Mouse (Mus musculus) lung, postnatal 0 days (tissue): ENCODE data around the gene Ttc9. TPM values are rescaled to one million over a fixed set of nuclear protein-coding genes. Genes with fewer than 3 reads are reported as not detected.

Experiments
- ATAC-seq: fragments of 200-750 bp; cut with Nextera tagmentation; 2 replicates; pipeline ENCODE4 v1.8.0; 2017; ENCODE audit warnings: moderate library complexity
- DNase-seq: peaks from one replicate; pipeline ENCODE4 v3.0.0-alpha.2; 2016; ENCODE audit warnings: low spot score
- H3K27ac ChIP-seq: fragments of 300-500 bp; sonication (generic); 2 replicates; pipeline ENCODE4 v1.5.1; 2014; ENCODE audit warnings: antibody characterized with exemption, mild to moderate bottlenecking, low read length, mixed read lengths
- H3K27me3 ChIP-seq: fragments of 300-500 bp; sonication (generic); replicated peaks from 2 replicates; pipeline ENCODE4 v1.6.1; 2014; ENCODE audit warnings: low read length, mixed read lengths; ENCODE audit not compliant: insufficient read depth
- H3K36me3 ChIP-seq: fragments of 300-500 bp; sonication (generic); 2 replicates; pipeline ENCODE4 v1.6.1; 2014; ENCODE audit warnings: low read length, mixed read lengths; ENCODE audit not compliant: insufficient read depth
- H3K4me1 ChIP-seq: fragments of 300-500 bp; sonication (generic); 2 replicates; pipeline ENCODE4 v1.6.1; 2014; ENCODE audit warnings: antibody characterized with exemption, low read depth, low read length, mixed read lengths; ENCODE audit not compliant: insufficient read depth
- H3K4me2 ChIP-seq: fragments of 300-500 bp; sonication (generic); replicated peaks from 2 replicates; pipeline ENCODE4 v1.6.1; 2014; ENCODE audit warnings: low read depth, mild to moderate bottlenecking, low read length, moderate library complexity, mixed read lengths
- H3K4me3 ChIP-seq: fragments of 300-500 bp; sonication (generic); 2 replicates; pipeline ENCODE4 v1.5.1; 2014; ENCODE audit warnings: low read depth, low read length
- H3K9ac ChIP-seq: fragments of 300-500 bp; sonication (generic); replicated peaks from 2 replicates; pipeline ENCODE4 v1.6.1; 2014; ENCODE audit warnings: low read depth, mild to moderate bottlenecking
- H3K9me3 ChIP-seq: fragments of 300-500 bp; sonication (generic); 2 replicates; pipeline ENCODE4 v1.6.1; 2016; ENCODE audit warnings: low read length, mixed read lengths
- CTCF ChIP-seq: IDR thresholded peaks from 2 replicates; pipeline ENCODE4 v1.5.1; 2016; ENCODE audit warnings: antibody characterized with exemption, mild to moderate bottlenecking
- EP300 ChIP-seq: IDR thresholded peaks from 2 replicates; pipeline ENCODE4 v1.6.1; 2016; ENCODE audit warnings: antibody characterized with exemption, mild to moderate bottlenecking, control low read depth
- WGBS: fragments of 180-500 bp; shearing (Covaris S2); extraction: QIAGEN DNeasy Blood & Tissue Kit; methylation state at CpG from one replicate; pipeline ENCODE4 v1.1.7; 2014; 5-methylcytosine and 5-hydroxymethylcytosine counted together
- polyA plus RNA-seq: library from polyadenylated mRNA; unstranded; fragments of >200 nt; fragmentation: Nextera tagmentation; extraction: Ambion mirVana; gene quantifications from 2 replicates; pipeline ENCODE4 v1.2.1, GENCODE M21; 2015

Ttc9 gene
- polyA plus RNA-seq, 1 experiment from 2014 or later = 17.7 TPM

DNA sequence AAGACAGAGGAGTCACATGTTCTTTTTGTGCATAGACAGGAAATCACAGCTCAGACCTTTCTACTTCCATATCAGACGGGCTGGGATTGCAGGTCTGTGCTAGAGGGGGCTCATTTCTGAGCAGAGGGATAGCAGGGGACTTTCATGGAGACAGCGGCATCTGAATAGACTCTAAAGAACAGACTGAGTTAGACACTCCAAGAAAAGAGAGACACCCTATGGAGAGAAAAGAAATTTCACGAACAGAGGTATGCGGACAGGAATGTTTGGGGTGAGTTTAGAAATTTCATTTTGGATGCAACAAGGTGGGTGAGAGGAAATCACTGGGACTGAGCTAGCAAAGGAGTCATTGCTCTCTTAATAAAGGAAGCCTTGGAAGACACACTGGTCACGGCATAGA is 56.8 kb downstream of the Ttc9 start:
- DNase-seq (no peak), ATAC-seq (no peak)
- no peaks in the 10 kb centered on the region for H3K27me3 ChIP-seq
- H3K4me3 ChIP-seq = no peak overlapping the region
- no peaks in the 10 kb centered on the region for H3K36me3 ChIP-seq
- no peak overlapping the region for H3K4me2 ChIP-seq
- no peak overlapping the region; the same call in 1 of the 2 replicates for H3K27ac ChIP-seq
- H3K9me3 ChIP-seq = no peaks in the 10 kb centered on the region
- H3K9ac ChIP-seq = no peak overlapping the region
- TF ChIP-seq CTCF (no peak), EP300 (no peak)
- WGBS = 86% methylated on average over 5 of the region's 5 CpGs
- H3K4me1 ChIP-seq = no peaks in the 10 kb centered on the region

DNA sequence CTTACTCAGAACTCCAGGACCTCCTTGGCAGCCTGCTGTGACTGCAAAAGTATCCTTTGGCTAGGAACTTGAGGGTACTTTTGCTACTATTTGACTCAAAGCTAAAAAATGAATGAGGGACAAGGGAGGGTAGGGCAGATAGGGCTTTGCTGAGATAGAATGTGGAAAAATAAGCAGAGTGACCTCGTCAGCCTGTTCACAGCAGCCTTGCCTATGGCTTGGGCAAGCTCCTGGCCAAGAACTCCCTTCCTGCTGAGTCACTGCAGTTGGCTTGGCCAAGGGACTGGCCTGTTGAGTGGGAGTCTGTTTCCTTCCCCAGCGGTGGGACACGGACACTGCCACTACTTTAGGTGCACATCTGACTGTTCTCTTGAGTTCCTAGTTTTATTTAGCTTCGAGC is 57.5 kb downstream of the Ttc9 start:
- Histone ChIP-seq H3K27ac (peak overlapping the region; percentile 14; the same call in 1 of the 2 replicates), H3K4me3 (no peak overlapping the region), H3K27me3 (no peaks in the 10 kb centered on the region), H3K9ac (no peak overlapping the region), H3K4me2 (no peak overlapping the region), H3K4me1 (no peaks in the 10 kb centered on the region), H3K36me3 (no peaks in the 10 kb centered on the region), H3K9me3 (no peaks in the 10 kb centered on the region)
- TF ChIP-seq EP300 (peak; percentile 55; the same call in 1 of the 2 replicates), CTCF (no peak)
- DNase-seq (peak; percentile 62), ATAC-seq (peak; percentile 66)
- WGBS = 56% methylated on average over 4 of the region's 4 CpGs

DNA sequence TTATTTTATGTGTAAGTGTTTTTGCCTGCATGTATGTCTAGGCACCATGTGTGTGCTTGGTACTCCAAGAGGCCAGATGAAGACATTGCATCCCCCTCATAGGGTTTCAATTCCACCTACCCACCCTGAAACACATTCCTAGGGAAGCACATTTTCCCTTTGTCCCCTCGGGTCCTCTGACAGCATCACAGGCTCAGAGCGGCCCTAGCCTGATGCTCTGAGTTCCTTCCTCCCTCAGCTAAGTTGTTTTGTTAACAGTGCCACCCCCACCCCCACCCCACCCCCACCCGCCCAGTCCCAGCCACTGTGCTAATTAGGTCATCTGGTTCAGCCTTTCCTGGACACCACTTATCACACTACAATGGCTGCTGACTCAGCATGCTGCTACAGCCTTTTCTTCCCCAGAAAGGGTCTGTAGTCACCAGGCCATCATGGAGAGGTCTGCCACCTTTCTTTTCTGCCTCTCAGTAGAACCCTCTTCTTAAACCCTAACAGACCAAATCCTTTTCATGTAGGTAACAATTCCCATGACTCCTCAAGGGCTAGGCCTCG is 58.5 kb downstream of the Ttc9 start:
- ATAC-seq (peak; percentile 17; the same call in 1 of the 2 replicates), DNase-seq (no peak)
- H3K27ac ChIP-seq = no peak overlapping the region
- TF ChIP-seq EP300 (no peak), CTCF (0 out of 2 replicates have a peak, but pooled peaks have one; percentile 5)
- H3K36me3 ChIP-seq = no peaks in the 10 kb centered on the region
- no peaks in the 10 kb centered on the region for H3K4me1 ChIP-seq
- no peaks in the 10 kb centered on the region for H3K27me3 ChIP-seq
- H3K4me2 ChIP-seq = no peak overlapping the region
- no peaks in the 10 kb centered on the region for H3K9me3 ChIP-seq
- H3K9ac ChIP-seq = no peak overlapping the region
- WGBS = 39% methylated on average over 4 of the region's 4 CpGs
- H3K4me3 ChIP-seq = no peak overlapping the region

DNA sequence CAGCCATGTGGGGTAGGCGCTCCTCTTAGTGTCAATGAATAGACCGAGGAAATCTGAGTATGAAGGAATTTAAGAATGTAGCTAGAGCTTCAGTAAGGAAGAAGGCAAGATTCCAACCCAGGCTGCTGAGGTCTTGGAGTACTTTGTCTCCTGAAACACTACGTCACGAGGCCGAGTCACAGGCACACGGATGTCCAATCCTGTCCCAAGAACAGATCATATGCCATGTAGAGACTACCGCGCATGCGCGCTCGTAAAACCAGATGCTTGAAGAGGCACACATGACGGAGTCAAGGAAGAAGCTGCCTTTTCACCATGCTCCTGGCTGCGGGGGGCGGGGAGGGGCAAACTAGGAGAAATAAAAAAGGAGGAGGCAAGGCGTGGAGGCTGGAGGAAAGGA is 59.1 kb downstream of the Ttc9 start:
- H3K9ac ChIP-seq = no peak overlapping the region
- TF ChIP-seq CTCF (no peak), EP300 (no peak)
- WGBS = 94% methylated on average over 15 of the region's 15 CpGs
- ATAC-seq = no peak
- H3K9me3 ChIP-seq = no peaks in the 10 kb centered on the region
- DNase-seq = no peak
- no peaks in the 10 kb centered on the region for H3K27me3 ChIP-seq
- no peak overlapping the region for H3K4me2 ChIP-seq
- H3K4me3 ChIP-seq = no peak overlapping the region
- H3K4me1 ChIP-seq = no peaks in the 10 kb centered on the region
- no peak overlapping the region for H3K27ac ChIP-seq
- no peaks in the 10 kb centered on the region for H3K36me3 ChIP-seq

DNA sequence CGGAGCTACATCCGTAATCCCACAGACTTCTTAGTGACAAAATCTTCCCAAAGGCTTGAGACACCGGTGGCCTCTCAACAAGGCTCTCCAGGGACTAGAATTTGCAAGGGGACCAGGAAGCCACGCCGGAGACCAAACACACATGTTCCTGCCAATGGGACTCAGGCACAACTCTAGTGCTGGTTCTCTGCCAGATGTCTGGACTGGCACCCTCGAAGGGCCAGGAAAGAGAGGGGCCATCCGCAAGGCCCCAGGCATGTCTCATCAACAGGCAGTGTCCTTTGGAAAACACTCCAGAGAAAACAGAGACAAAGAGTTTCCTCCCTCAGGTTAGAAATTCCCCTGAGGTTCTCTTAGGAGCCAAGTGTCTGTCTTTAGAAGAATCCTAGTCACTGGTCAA is 59.7 kb downstream of the Ttc9 start:
- DNase-seq = no peak
- Histone ChIP-seq H3K9ac (no peak overlapping the region), H3K4me2 (no peak overlapping the region), H3K4me3 (no peak overlapping the region), H3K36me3 (no peaks in the 10 kb centered on the region), H3K9me3 (no peaks in the 10 kb centered on the region), H3K4me1 (no peaks in the 10 kb centered on the region), H3K27me3 (no peaks in the 10 kb centered on the region), H3K27ac (0 out of 2 replicates have a peak overlapping the region, but pooled peaks have one; percentile 8)
- TF ChIP-seq CTCF = no peak
- no peak for TF ChIP-seq EP300
- peak; percentile 34; the same call in 1 of the 2 replicates for ATAC-seq
- WGBS = 32% methylated on average over 7 of the region's 7 CpGs

DNA sequence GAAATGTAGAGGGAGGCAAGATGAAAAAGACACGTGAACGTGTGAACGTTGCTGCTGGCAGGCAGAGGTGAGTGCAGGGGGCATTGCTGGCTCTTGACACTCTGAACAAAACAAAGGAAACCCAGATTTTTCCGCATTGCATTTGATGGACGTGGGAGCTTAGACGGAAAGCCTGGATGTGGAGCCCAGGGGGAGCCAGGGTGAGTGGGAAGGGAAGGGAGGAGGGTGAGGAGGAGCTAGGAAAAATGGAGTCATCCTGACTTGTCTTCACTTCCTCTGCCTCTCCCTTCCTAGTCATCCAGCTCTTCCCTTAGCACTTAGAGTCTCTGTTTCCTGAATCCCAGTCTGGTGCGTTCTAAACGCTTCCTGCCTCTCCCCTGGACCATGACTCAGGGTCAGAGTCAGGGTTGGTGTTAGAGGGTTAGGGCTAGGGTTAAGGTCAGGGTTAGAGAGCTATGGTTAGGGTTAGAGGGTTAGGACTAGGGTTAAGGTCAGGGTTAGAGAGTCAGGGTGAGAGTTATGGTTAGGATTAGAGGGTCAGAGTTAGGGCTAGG is 60.2 kb downstream of the Ttc9 start:
- WGBS = 19% methylated on average over 8 of the region's 8 CpGs
- peak; percentile 52 for DNase-seq

More for the DNA sequence above, 60.2 kb downstream of the Ttc9 start:
- H3K27ac ChIP-seq = 0 out of 2 replicates have a peak overlapping the region, but pooled peaks have one; percentile 8
- H3K4me3 ChIP-seq = no peak overlapping the region
- no peaks in the 10 kb centered on the region for H3K9me3 ChIP-seq
- H3K4me1 ChIP-seq = no peaks in the 10 kb centered on the region
- H3K9ac ChIP-seq = no peak overlapping the region
- ATAC-seq = peak; percentile 61
- no peak overlapping the region for H3K4me2 ChIP-seq
- H3K27me3 ChIP-seq = no peaks in the 10 kb centered on the region
- no peaks in the 10 kb centered on the region for H3K36me3 ChIP-seq
- TF ChIP-seq CTCF (no peak), EP300 (peak; percentile 51)
